Mouse (Mus musculus) liver, adult 2 months (tissue): ENCODE measurements around the gene Snca. TPM values are rescaled to one million over a fixed set of nuclear protein-coding genes. Genes with fewer than 3 reads are reported as not detected.

Experiments
- DNase-seq: peaks from one replicate; pipeline ENCODE4 v3.0.0-alpha.2; 2011; ENCODE audit warnings: low read depth, low spot score; ENCODE audit errors: extremely low read depth
- H3K27ac ChIP-seq: fragments of 200-500 bp; replicated peaks from 2 replicates; pipeline ENCODE4 v1.5.1; 2012; ENCODE audit warnings: low read depth, mild to moderate bottlenecking, control low read depth, inconsistent platforms, low read length; ENCODE audit not compliant: insufficient read depth
- H3K27me3 ChIP-seq: fragments of 200-500 bp; 2 replicates; pipeline ENCODE4 v1.6.1; 2012; ENCODE audit warnings: mild to moderate bottlenecking, moderate library complexity, low read length, inconsistent platforms; ENCODE audit not compliant: control insufficient read depth, insufficient read depth
- H3K36me3 ChIP-seq: fragments of 200-500 bp; 2 replicates; pipeline ENCODE4 v1.6.1; 2012; ENCODE audit warnings: low read length, inconsistent platforms; ENCODE audit not compliant: control insufficient read depth, insufficient read depth
- H3K4me1 ChIP-seq: fragments of 200-500 bp; 2 replicates; pipeline ENCODE4 v1.6.1; 2011; ENCODE audit warnings: low read length; ENCODE audit not compliant: control insufficient read depth, insufficient read depth
- H3K4me3 ChIP-seq: fragments of 200-500 bp; 2 replicates; pipeline ENCODE4 v1.5.1; 2011; ENCODE audit warnings: low read depth, mild to moderate bottlenecking, control low read depth, low read length, moderate library complexity; ENCODE audit not compliant: insufficient read depth
- H3K79me2 ChIP-seq: fragments of 200-500 bp; 2 replicates; pipeline ENCODE4 v1.6.1; 2012; ENCODE audit warnings: inconsistent platforms, mild to moderate bottlenecking, low read length, moderate library complexity; ENCODE audit not compliant: control insufficient read depth, insufficient read depth
- H3K9ac ChIP-seq: fragments of 200-500 bp; 2 replicates; pipeline ENCODE4 v1.6.1; 2012; ENCODE audit warnings: low read depth, mild to moderate bottlenecking, control low read depth, inconsistent platforms, low read length
- CTCF ChIP-seq: fragments of 200-500 bp; IDR thresholded peaks from 2 replicates; pipeline ENCODE4 v1.5.1; 2011; ENCODE audit warnings: low read depth, low read length, control low read depth
- POLR2A ChIP-seq: fragments of 200-500 bp; IDR thresholded peaks from 2 replicates; pipeline ENCODE4 v1.6.1; 2011; ENCODE audit warnings: low read length, control low read depth; ENCODE audit not compliant: insufficient read depth; ENCODE audit errors: extremely low read depth
- WGBS: fragments of 180-500 bp; shearing (Covaris S2); methylation state at CpG from one replicate; pipeline ENCODE4 v1.1.7; 2018; 5-methylcytosine and 5-hydroxymethylcytosine counted together
- polyA plus RNA-seq: library from polyadenylated mRNA; depleted of rRNA; stranded (reverse); fragments of >200 nt; gene quantifications from 2 replicates; pipeline ENCODE4 v1.2.3, GENCODE M21; 2012; rRNA removed
- total RNA-seq: library from RNA; depleted of rRNA; stranded (reverse); fragments of >200 nt; gene quantifications from 2 replicates; pipeline ENCODE4 v1.2.3, GENCODE M21; 2014; rRNA removed

The Snca gene
- total RNA-seq (1.9 and 2.0 TPM in 2 replicates), polyA plus RNA-seq (0.27 and 0.39 TPM in 2 replicates)

- peaks cover 7% of the 10 kb centered on the region; the same call in 1 of the 2 replicates for H3K27me3 ChIP-seq
- DNase-seq, result no peak
- no peak within 1 kb of the TSS for H3K9ac ChIP-seq
- 3% methylated on average over 14 of the region's 14 CpGs for WGBS
- no peaks in the 10 kb centered on the region for H3K79me2 ChIP-seq
- no peaks in the 10 kb centered on the region for H3K36me3 ChIP-seq
- no peak within 1 kb of the TSS; the same call in 1 of the 2 replicates for H3K4me3 ChIP-seq
- no peaks in the 10 kb centered on the region for H3K4me1 ChIP-seq
- no peak within 1 kb of the TSS for H3K27ac ChIP-seq
- TF ChIP-seq POLR2A, result no peak
- no peak for TF ChIP-seq CTCF
These were observed at the start of gene Snca for GRCm38 (mm10) chr6:60829282-60829891. TSS of gene Snca (minus strand) at chr6:60829855.

- TF ChIP-seq POLR2A (no peak), CTCF (no peak)
- Histone ChIP-seq H3K36me3 (no peaks in the 10 kb centered on the region), H3K79me2 (no peaks in the 10 kb centered on the region), H3K4me1 (no peaks in the 10 kb centered on the region), H3K4me3 (no peak overlapping the region), H3K9ac (no peak overlapping the region), H3K27ac (no peak overlapping the region), H3K27me3 (no peaks in the 10 kb centered on the region)
- DNase-seq, result no peak
- 71% methylated on average over 1 of the region's 1 CpGs for WGBS
These were observed 40.5 kb upstream of the Snca start for GRCm38 (mm10) chr6:60870126-60870525.

GRCm38 (mm10) chr6:60856599-60856998 is 26.9 kb upstream of the Snca start:
- no peaks in the 10 kb centered on the region for H3K79me2 ChIP-seq
- no peaks in the 10 kb centered on the region for H3K27me3 ChIP-seq
- H3K4me3 ChIP-seq, result no peak overlapping the region
- WGBS, result 67% methylated on average over 2 of the region's 2 CpGs
- H3K36me3 ChIP-seq, result no peaks in the 10 kb centered on the region
- no peaks in the 10 kb centered on the region for H3K4me1 ChIP-seq
- DNase-seq, result no peak
- TF ChIP-seq POLR2A (no peak), CTCF (no peak)
- no peak overlapping the region for H3K9ac ChIP-seq
- H3K27ac ChIP-seq, result no peak overlapping the region

- Histone ChIP-seq H3K4me3 (no peak overlapping the region), H3K79me2 (no peaks in the 10 kb centered on the region), H3K27me3 (no peaks in the 10 kb centered on the region), H3K9ac (no peak overlapping the region), H3K27ac (no peak overlapping the region), H3K36me3 (no peaks in the 10 kb centered on the region), H3K4me1 (no peaks in the 10 kb centered on the region)
- no peak for DNase-seq
- TF ChIP-seq CTCF, result no peak
- TF ChIP-seq POLR2A, result no peak
- 89% methylated on average over 2 of the region's 2 CpGs for WGBS
These were observed 22.0 kb upstream of the Snca start for GRCm38 (mm10) chr6:60851690-60852089.

- Histone ChIP-seq H3K4me3 (no peak overlapping the region; the same call in 1 of the 2 replicates), H3K4me1 (no peaks in the 10 kb centered on the region), H3K27me3 (peaks cover 7% of the 10 kb centered on the region; the same call in 1 of the 2 replicates), H3K9ac (no peak overlapping the region), H3K36me3 (no peaks in the 10 kb centered on the region), H3K27ac (no peak overlapping the region), H3K79me2 (no peaks in the 10 kb centered on the region)
- WGBS, result 2% methylated on average over 35 of the region's 35 CpGs
- TF ChIP-seq CTCF (no peak), POLR2A (no peak)
- DNase-seq, result no peak
These were observed 1.0 kb downstream of the Snca start for GRCm38 (mm10) chr6:60828429-60829264.
